Mouse (Mus musculus) heart, embryonic 14.5 days (tissue): ENCODE measurements around the gene Tmem120a. TPM values are rescaled to one million over a fixed set of nuclear protein-coding genes. Genes with fewer than 3 reads are reported as not detected.

Source experiments
- ATAC-seq: fragments of 200-750 bp; cut with Nextera tagmentation; 2 replicates; pipeline ENCODE4 v1.8.0; 2017; ENCODE audit warnings: low read depth, moderate TSS enrichment; ENCODE audit not compliant: insufficient number of reproducible peaks, insufficient read depth, low FRiP score
- H3K27ac ChIP-seq, 2 experiments: fragments of 200-500 bp in 1 of 2; fragments of 300-500 bp in 1 of 2; sonication (generic) in 1 of 2; replicated peaks in 1 of 2; 2 replicates each; pipeline ENCODE4 v1.5.1; 2012 to 2014; ENCODE audit warnings: low read depth in 2 of 2, low read length in 2 of 2, control low read depth in 1 of 2, mild to moderate bottlenecking in 1 of 2, mixed read lengths in 1 of 2; ENCODE audit not compliant: control insufficient read depth in 1 of 2, insufficient read depth in 1 of 2
- H3K27me3 ChIP-seq: fragments of 300-500 bp; sonication (generic); 2 replicates; pipeline ENCODE4 v1.6.1; 2014; ENCODE audit warnings: mild to moderate bottlenecking, low read length, control low read depth; ENCODE audit not compliant: control insufficient read depth, insufficient read depth
- H3K36me3 ChIP-seq: fragments of 300-500 bp; sonication (generic); 2 replicates; pipeline ENCODE4 v1.6.1; 2014; ENCODE audit warnings: mild to moderate bottlenecking, control low read depth, low read length, mixed read lengths; ENCODE audit not compliant: control insufficient read depth, insufficient read depth
- H3K4me1 ChIP-seq, 2 experiments: fragments of 200-500 bp in 1 of 2; fragments of 300-500 bp in 1 of 2; sonication (generic) in 1 of 2; 2 replicates each; pipeline ENCODE4 v1.6.1; 2012 to 2014; ENCODE audit warnings: low read length in 2 of 2, control low read depth in 1 of 2, mixed read lengths in 1 of 2; ENCODE audit not compliant: control insufficient read depth in 2 of 2, insufficient read depth in 2 of 2
- H3K4me2 ChIP-seq: fragments of 300-500 bp; sonication (generic); 2 replicates; pipeline ENCODE4 v1.6.1; 2014; ENCODE audit warnings: mild to moderate bottlenecking, low read length
- H3K4me3 ChIP-seq, 2 experiments: fragments of 200-500 bp in 1 of 2; fragments of 300-500 bp in 1 of 2; sonication (generic) in 1 of 2; 2 replicates each; pipeline ENCODE4 v1.5.1; 2012 to 2014; ENCODE audit warnings: low read length in 2 of 2, mild to moderate bottlenecking in 2 of 2, control low read depth in 1 of 2, low read depth in 1 of 2, moderate library complexity in 1 of 2; ENCODE audit not compliant: control insufficient read depth in 1 of 2, insufficient read depth in 1 of 2
- H3K9ac ChIP-seq: fragments of 300-500 bp; sonication (generic); 2 replicates; pipeline ENCODE4 v1.6.1; 2014; ENCODE audit warnings: mild to moderate bottlenecking, low read length
- H3K9me3 ChIP-seq: fragments of 300-500 bp; sonication (generic); 2 replicates; pipeline ENCODE4 v1.6.1; 2016; ENCODE audit warnings: low read length, control low read depth; ENCODE audit not compliant: control insufficient read depth
- WGBS: fragments of 180-500 bp; shearing (Covaris S2); extraction: QIAGEN DNeasy Blood & Tissue Kit; methylation state at CpG from one replicate; pipeline ENCODE4 v1.1.7; 2014; 5-methylcytosine and 5-hydroxymethylcytosine counted together
- microRNA-seq: library from miRNA; unstranded; fragments of <30 nt; microRNA quantifications from one replicate; pipeline ENCODE4, GENCODE M21; 2016
- polyA plus RNA-seq: library from polyadenylated mRNA; unstranded; fragments of >200 nt; fragmentation: Nextera tagmentation; extraction: Ambion mirVana; gene quantifications from 2 replicates; pipeline ENCODE4 v1.2.1, GENCODE M21; 2014

Gene Tmem120a
- polyA plus RNA-seq, 1 experiment from 2014 or later: 34.6 TPM

- Histone ChIP-seq H3K4me2 (no peak overlapping the region), H3K9me3 (no peaks in the 10 kb centered on the region), H3K4me1 (peaks cover 0 to 14% of the 10 kb centered on the region in 2 experiments; a peak in 3 of 4 replicates), H3K27ac (no peak overlapping the region), H3K36me3 (0 out of 2 replicates have a peak, but pooled peaks cover 7% of the 10 kb centered on the region), H3K9ac (no peak overlapping the region), H3K27me3 (no peaks in the 10 kb centered on the region), H3K4me3 (no peak overlapping the region)
- ATAC-seq: no peak
- WGBS: 71% methylated on average over 7 of the region's 7 CpGs
These were observed 48.9 kb downstream of the Tmem120a start for GRCm38 (mm10) chr5:135695277-135695721.

GRCm38 (mm10) chr5:135693281-135693853, 50.9 kb downstream of the Tmem120a start:
- no peak overlapping the region for H3K9ac ChIP-seq
- H3K4me3 ChIP-seq: no peak overlapping the region
- H3K27me3 ChIP-seq: no peaks in the 10 kb centered on the region
- 93% methylated on average over 5 of the region's 5 CpGs for WGBS
- H3K4me2 ChIP-seq: no peak overlapping the region
- peaks cover 7 to 22% of the 10 kb centered on the region in 2 experiments for H3K4me1 ChIP-seq
- no peaks in the 10 kb centered on the region for H3K9me3 ChIP-seq
- no peak for ATAC-seq
- 0 out of 2 replicates have a peak, but pooled peaks cover 3% of the 10 kb centered on the region for H3K36me3 ChIP-seq
- H3K27ac ChIP-seq: no peak overlapping the region

GRCm38 (mm10) chr5:135691266-135691665, 53.0 kb downstream of the Tmem120a start:
- Histone ChIP-seq H3K4me3 (no peak overlapping the region), H3K36me3 (0 out of 2 replicates have a peak, but pooled peaks cover 3% of the 10 kb centered on the region), H3K27me3 (no peaks in the 10 kb centered on the region), H3K4me1 (peaks cover 10 to 26% of the 10 kb centered on the region in 2 experiments), H3K27ac (no peak overlapping the region), H3K9me3 (no peaks in the 10 kb centered on the region), H3K9ac (no peak overlapping the region), H3K4me2 (no peak overlapping the region)
- ATAC-seq: no peak
- 69% methylated on average over 4 of the region's 4 CpGs for WGBS

- no peak for ATAC-seq
- H3K4me3 ChIP-seq: peak overlapping the region; percentile 77 to 78
- 0 out of 2 replicates have a peak overlapping the region, but pooled peaks have one; percentile 16 for H3K9ac ChIP-seq
- peaks cover 10 to 26% of the 10 kb centered on the region in 2 experiments for H3K4me1 ChIP-seq
- no peak overlapping the region for H3K27ac ChIP-seq
- no peaks in the 10 kb centered on the region for H3K27me3 ChIP-seq
- peak overlapping the region; percentile 88 for H3K4me2 ChIP-seq
- 86% methylated on average over 5 of the region's 5 CpGs for WGBS
- H3K9me3 ChIP-seq: no peaks in the 10 kb centered on the region
- H3K36me3 ChIP-seq: 0 out of 2 replicates have a peak, but pooled peaks cover 3% of the 10 kb centered on the region
These were observed 53.8 kb downstream of the Tmem120a start for GRCm38 (mm10) chr5:135690401-135690800.

Small RNA genes lying within 50 kb of the gene (microRNA-seq; reads per million reads assigned to microRNA genes)
- gene Mir7034: not detected

Other genes starting within 250 kb of the Tmem120a start
- 30.2 and 31.7 TPM in 2 replicates for gene Hip1, start 199.3 kb downstream of the Tmem120a start, polyA plus RNA-seq
- gene Ccl26, start 180.9 kb downstream of the Tmem120a start, polyA plus RNA-seq: not detected in 2 replicates
- gene Ccl24, start 171.4 kb downstream of the Tmem120a start, polyA plus RNA-seq: 0.51 and 0.66 TPM in 2 replicates
- 34.2 and 36.7 TPM in 2 replicates for gene Rhbdd2, start 111.8 kb downstream of the Tmem120a start, polyA plus RNA-seq
- 33.2 and 34.9 TPM in 2 replicates for gene Por, start 74.4 kb downstream of the Tmem120a start, polyA plus RNA-seq
- 0.26 and 0.42 TPM in 2 replicates for gene Styxl1, start 33.9 kb upstream of the Tmem120a start, polyA plus RNA-seq
- 1,172 and 1,176 TPM in 2 replicates for gene Mdh2, start 34.0 kb upstream of the Tmem120a start, polyA plus RNA-seq
- 0.15 TPM in 1 of 2 replicates, not detected in the other for gene Srrm3, start 62.4 kb upstream of the Tmem120a start, polyA plus RNA-seq
- gene Hspb1, start 143.5 kb upstream of the Tmem120a start, polyA plus RNA-seq: 911 and 1,014 TPM in 2 replicates
- 72.5 and 84.8 TPM in 2 replicates for gene Ywhag, start 190.2 kb upstream of the Tmem120a start, polyA plus RNA-seq
- gene Ssc4d, start 230.1 kb upstream of the Tmem120a start, polyA plus RNA-seq: 0.39 and 0.68 TPM in 2 replicates
- gene Zp3, start 235.7 kb upstream of the Tmem120a start, polyA plus RNA-seq: not detected in 2 replicates